Mouse (Mus musculus) limb, embryonic 11.5 days (tissue): ENCODE results near the gene Spc24. TPM values are rescaled to one million over a fixed set of nuclear protein-coding genes. Genes with fewer than 3 reads are reported as not detected.
"Not testable (repeated sequence)": the region's sequence is repeated elsewhere in the genome, so short reads cannot be mapped to it uniquely, and the experiment has no call there.

Experiments used
- ATAC-seq: fragments of 200-750 bp; cut with Nextera tagmentation; 2 replicates; pipeline ENCODE4 v1.8.0; 2017; ENCODE audit warnings: low read depth; ENCODE audit not compliant: insufficient number of reproducible peaks, low FRiP score, low TSS enrichment
- DNase-seq: peaks from one replicate; pipeline ENCODE4 v3.0.0-alpha.2; 2015; ENCODE audit warnings: low spot score
- H3K27ac ChIP-seq: fragments of 300-500 bp; sonication (generic); replicated peaks from 2 replicates; pipeline ENCODE4 v1.5.1; 2014; ENCODE audit warnings: low read depth, mild to moderate bottlenecking, low read length
- H3K27me3 ChIP-seq: fragments of 300-500 bp; sonication (generic); 2 replicates; pipeline ENCODE4 v1.6.1; 2014; ENCODE audit warnings: mild to moderate bottlenecking, low read length, mixed read lengths; ENCODE audit not compliant: control insufficient read depth, insufficient read depth
- H3K36me3 ChIP-seq: fragments of 300-500 bp; sonication (generic); 2 replicates; pipeline ENCODE4 v1.6.1; 2014; ENCODE audit warnings: mild to moderate bottlenecking, low read length, moderate library complexity, mixed read lengths; ENCODE audit not compliant: control insufficient read depth, insufficient read depth
- H3K4me1 ChIP-seq: fragments of 300-500 bp; sonication (generic); 2 replicates; pipeline ENCODE4 v1.6.1; 2014; ENCODE audit warnings: low read length, mixed read lengths; ENCODE audit not compliant: control insufficient read depth, insufficient read depth
- H3K4me2 ChIP-seq: fragments of 300-500 bp; sonication (generic); 2 replicates; pipeline ENCODE4 v1.6.1; 2014; ENCODE audit warnings: low read depth, mild to moderate bottlenecking, moderate library complexity; ENCODE audit not compliant: severe bottlenecking
- H3K4me3 ChIP-seq: fragments of 300-500 bp; sonication (generic); 2 replicates; pipeline ENCODE4 v1.5.1; 2014; ENCODE audit warnings: low read depth, low read length
- H3K9ac ChIP-seq: fragments of 300-500 bp; sonication (generic); 2 replicates; pipeline ENCODE4 v1.6.1; 2014; ENCODE audit warnings: mild to moderate bottlenecking, low read length
- H3K9me3 ChIP-seq: fragments of 300-500 bp; sonication (generic); 2 replicates; pipeline ENCODE4 v1.6.1; 2016; ENCODE audit warnings: low read length; ENCODE audit not compliant: control insufficient read depth
- WGBS: fragments of 180-500 bp; shearing (Covaris S2); extraction: QIAGEN DNeasy Blood & Tissue Kit; methylation state at CpG from one replicate; pipeline ENCODE4 v1.1.7; 2014; 5-methylcytosine and 5-hydroxymethylcytosine counted together
- polyA plus RNA-seq: library from polyadenylated mRNA; unstranded; fragments of >200 nt; fragmentation: Nextera tagmentation; extraction: Ambion mirVana; gene quantifications from 2 replicates; pipeline ENCODE4 v1.2.1, GENCODE M21; 2014

Spc24 gene
- polyA plus RNA-seq, 1 experiment from 2014 or later = 183 TPM

GRCm38 (mm10) chr9:21798345-21799009 lies 38.4 kb upstream of the Spc24 start, which contains the start of gene Kank2:
Gene Kank2 (minus strand): TSS chr9:21798744.
- H3K27me3 ChIP-seq = no peaks in the 10 kb centered on the region
- peak within 1 kb of the TSS; percentile 45 for H3K4me2 ChIP-seq
- no peaks in the 10 kb centered on the region for H3K9me3 ChIP-seq
- peak; percentile 94 for DNase-seq
- peak within 1 kb of the TSS; percentile 89 for H3K27ac ChIP-seq
- under 1% methylated on average over 49 of the region's 52 CpGs for whole genome bisulfite sequencing
- peaks cover 16% of the 10 kb centered on the region for H3K4me1 ChIP-seq
- peak within 1 kb of the TSS; percentile 79 for H3K4me3 ChIP-seq
- peaks cover 19% of the 10 kb centered on the region for H3K36me3 ChIP-seq
- peak within 1 kb of the TSS; percentile 90 for H3K9ac ChIP-seq
- peak; percentile 80 for ATAC-seq

GRCm38 (mm10) chr9:21797921-21798344 lies 37.8 kb upstream of the Spc24 start:
- H3K4me3 ChIP-seq = peak overlapping the region; percentile 79
- peaks cover 19% of the 10 kb centered on the region for H3K36me3 ChIP-seq
- peak overlapping the region; percentile 89 for H3K27ac ChIP-seq
- H3K9ac ChIP-seq = peak overlapping the region; percentile 90
- DNase-seq (peak; percentile 87), ATAC-seq (peak; percentile 79)
- no peaks in the 10 kb centered on the region for H3K27me3 ChIP-seq
- peaks cover 16% of the 10 kb centered on the region for H3K4me1 ChIP-seq
- peak overlapping the region; percentile 45 for H3K4me2 ChIP-seq
- H3K9me3 ChIP-seq = no peaks in the 10 kb centered on the region
- WGBS = 0% methylated on average over 21 of the region's 26 CpGs

GRCm38 (mm10) chr9:21796919-21797318 lies 36.8 kb upstream of the Spc24 start:
- H3K9ac ChIP-seq = peak overlapping the region; percentile 22; the same call in 1 of the 2 replicates
- H3K4me2 ChIP-seq = peak overlapping the region; percentile 45; the same call in 1 of the 2 replicates
- DNase-seq = no peak
- H3K27ac ChIP-seq = peak overlapping the region; percentile 43; the same call in 1 of the 2 replicates
- H3K36me3 ChIP-seq = peaks cover 24% of the 10 kb centered on the region
- 66% methylated on average over 3 of the region's 3 CpGs for WGBS
- no peaks in the 10 kb centered on the region for H3K9me3 ChIP-seq
- no peak for ATAC-seq
- H3K27me3 ChIP-seq = no peaks in the 10 kb centered on the region
- H3K4me3 ChIP-seq = peak overlapping the region; percentile 79
- peaks cover 16% of the 10 kb centered on the region for H3K4me1 ChIP-seq

DNA sequence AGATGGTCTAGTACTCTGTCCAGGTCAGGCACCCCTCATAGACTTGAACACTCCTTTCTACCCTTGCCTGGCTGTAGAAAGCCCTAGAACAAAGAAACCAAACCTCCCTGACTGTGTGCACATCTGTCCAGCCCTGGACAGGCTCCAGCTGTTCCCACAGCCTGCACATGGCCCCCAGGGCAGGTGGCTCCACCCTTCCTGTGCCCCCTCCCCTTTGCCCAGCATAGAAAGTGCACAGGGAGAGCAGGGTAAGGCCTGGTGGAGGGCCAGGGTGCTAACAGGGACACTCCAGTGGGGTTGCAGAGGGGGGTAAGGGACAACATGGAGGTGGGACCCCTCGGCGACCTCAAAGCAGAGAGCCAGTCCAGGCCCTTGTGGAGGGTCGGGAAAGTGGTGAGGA lies 36.2 kb upstream of the Spc24 start:
- peaks cover 16% of the 10 kb centered on the region for H3K4me1 ChIP-seq
- H3K4me3 ChIP-seq = no peak overlapping the region
- H3K27me3 ChIP-seq = no peaks in the 10 kb centered on the region
- H3K9me3 ChIP-seq = no peaks in the 10 kb centered on the region
- 37% methylated on average over 3 of the region's 3 CpGs for WGBS
- peak overlapping the region; percentile 45 for H3K4me2 ChIP-seq
- ATAC-seq = no peak
- peak overlapping the region; percentile 43; the same call in 1 of the 2 replicates for H3K27ac ChIP-seq
- peaks cover 29% of the 10 kb centered on the region for H3K36me3 ChIP-seq
- peak overlapping the region; percentile 28; the same call in 1 of the 2 replicates for H3K9ac ChIP-seq
- peak; percentile 41 for DNase-seq

DNA sequence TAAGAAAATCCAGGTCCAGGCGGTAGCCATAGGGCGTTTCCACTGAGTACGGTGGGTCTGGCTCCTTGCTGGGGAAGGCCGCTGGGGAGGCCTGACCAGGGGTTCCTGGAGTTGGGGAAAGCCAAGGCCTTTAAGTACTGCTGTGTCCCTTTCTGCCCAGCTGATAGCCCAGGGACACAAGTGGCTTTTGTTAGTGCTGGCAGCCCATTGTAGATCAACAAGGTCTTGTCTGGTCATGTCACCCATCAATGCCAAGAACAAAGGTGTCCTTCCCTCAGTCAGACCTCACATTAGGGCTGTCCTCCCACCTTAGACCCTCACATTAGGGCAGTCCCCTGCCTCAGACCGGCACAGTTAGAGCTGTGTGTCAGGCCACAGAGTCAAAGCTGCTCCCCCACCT lies 35.5 kb upstream of the Spc24 start:
- no peak for ATAC-seq
- no peaks in the 10 kb centered on the region for H3K9me3 ChIP-seq
- WGBS = 83% methylated on average over 5 of the region's 5 CpGs
- H3K9ac ChIP-seq = no peak overlapping the region
- H3K27ac ChIP-seq = 0 out of 2 replicates have a peak overlapping the region, but pooled peaks have one; percentile 43
- peaks cover 28% of the 10 kb centered on the region for H3K36me3 ChIP-seq
- no peaks in the 10 kb centered on the region for H3K27me3 ChIP-seq
- no peak for DNase-seq
- H3K4me2 ChIP-seq = peak overlapping the region; percentile 45; the same call in 1 of the 2 replicates
- H3K4me1 ChIP-seq = peaks cover 16% of the 10 kb centered on the region
- H3K4me3 ChIP-seq = no peak overlapping the region; the same call in 1 of the 2 replicates

- Histone ChIP-seq H3K9me3 (no peaks in the 10 kb centered on the region), H3K27me3 (no peaks in the 10 kb centered on the region), H3K27ac (no peak overlapping the region), H3K36me3 (peaks cover 28% of the 10 kb centered on the region), H3K4me3 (no peak overlapping the region), H3K4me2 (no peak overlapping the region), H3K4me1 (peaks cover 16% of the 10 kb centered on the region), H3K9ac (no peak overlapping the region)
- WGBS = 96% methylated on average over 25 of the region's 25 CpGs
- DNase-seq (no peak), ATAC-seq (no peak)
These were observed 34.8 kb upstream of the Spc24 start for GRCm38 (mm10) chr9:21794925-21795324.

DNA sequence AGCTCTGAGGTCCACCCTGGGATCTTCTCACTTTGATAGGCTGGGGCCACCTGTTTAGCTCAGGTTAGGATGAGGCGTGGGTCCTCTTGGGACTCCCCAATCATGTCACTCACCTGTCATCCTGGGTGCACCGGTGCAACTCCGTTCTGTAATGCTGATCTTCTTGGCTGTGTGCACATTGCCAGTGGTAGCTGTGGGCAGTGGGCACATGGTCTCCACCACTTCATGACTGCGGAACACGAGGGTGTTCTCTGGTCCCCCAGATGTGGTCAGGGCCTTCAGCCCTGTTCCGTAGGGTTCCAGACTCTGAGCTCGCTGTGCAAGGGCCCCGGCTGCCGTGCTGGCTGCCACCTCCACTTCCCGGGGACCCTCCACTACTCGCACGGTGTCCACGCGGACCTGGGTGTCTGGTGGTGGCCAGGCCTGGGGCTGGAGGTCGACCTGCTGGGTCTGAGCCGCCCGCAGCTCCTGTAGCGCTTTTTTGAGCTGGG lies 34.3 kb upstream of the Spc24 start:
- Histone ChIP-seq H3K27ac (no peak overlapping the region), H3K27me3 (no peaks in the 10 kb centered on the region), H3K9ac (no peak overlapping the region), H3K4me1 (peaks cover 16% of the 10 kb centered on the region), H3K36me3 (peaks cover 28% of the 10 kb centered on the region), H3K9me3 (no peaks in the 10 kb centered on the region), H3K4me3 (no peak overlapping the region), H3K4me2 (no peak overlapping the region)
- WGBS = 95% methylated on average over 18 of the region's 18 CpGs
- no peak for DNase-seq
- no peak for ATAC-seq

DNA sequence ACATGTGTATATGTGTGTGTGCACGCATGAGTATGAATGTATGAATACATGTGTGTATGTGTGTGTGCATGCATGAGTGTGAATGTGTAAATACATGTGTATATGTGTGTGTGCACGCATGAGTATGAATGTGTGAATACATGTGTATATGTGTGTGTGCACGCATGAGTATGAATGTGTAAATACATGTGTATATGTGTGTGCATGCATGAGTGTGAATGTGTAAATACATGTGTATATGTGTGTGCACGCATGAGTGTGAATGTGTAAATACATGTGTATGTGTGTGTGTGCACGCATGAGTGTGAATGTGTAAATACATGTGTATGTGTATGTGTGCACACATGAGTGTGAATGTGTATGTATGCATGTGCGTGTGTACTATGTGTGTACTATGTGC lies 33.4 kb upstream of the Spc24 start:
- not testable (repeated sequence) for H3K4me3 ChIP-seq, H3K27me3 ChIP-seq, ATAC-seq, H3K27ac ChIP-seq, H3K9ac ChIP-seq, H3K9me3 ChIP-seq, DNase-seq, H3K4me2 ChIP-seq
- Histone ChIP-seq H3K36me3 (peaks cover 28% of the 10 kb centered on the region), H3K4me1 (peaks cover 16% of the 10 kb centered on the region)
- WGBS = 96% methylated on average over 6 of the region's 6 CpGs
